Mouse (Mus musculus) lung, adult 2 months (tissue): ENCODE data around the gene 2010111I01Rik.
"Not testable (repeated sequence)": the region's sequence is repeated elsewhere in the genome, so short reads cannot be mapped to it uniquely, and the experiment has no call there.

Experiments used
- CTCF ChIP-seq: fragments of 200-500 bp; IDR thresholded peaks from 2 replicates; pipeline ENCODE4 v1.5.1; 2011; ENCODE audit warnings: mild to moderate bottlenecking, low read length, control low read depth; ENCODE audit not compliant: insufficient read depth
- POLR2A ChIP-seq: fragments of 200-500 bp; IDR thresholded peaks from 2 replicates; pipeline ENCODE4 v1.6.1; 2011; ENCODE audit warnings: low read depth, mild to moderate bottlenecking, control low read depth, low read length, borderline replicate concordance; ENCODE audit errors: extremely low read depth

DNA sequence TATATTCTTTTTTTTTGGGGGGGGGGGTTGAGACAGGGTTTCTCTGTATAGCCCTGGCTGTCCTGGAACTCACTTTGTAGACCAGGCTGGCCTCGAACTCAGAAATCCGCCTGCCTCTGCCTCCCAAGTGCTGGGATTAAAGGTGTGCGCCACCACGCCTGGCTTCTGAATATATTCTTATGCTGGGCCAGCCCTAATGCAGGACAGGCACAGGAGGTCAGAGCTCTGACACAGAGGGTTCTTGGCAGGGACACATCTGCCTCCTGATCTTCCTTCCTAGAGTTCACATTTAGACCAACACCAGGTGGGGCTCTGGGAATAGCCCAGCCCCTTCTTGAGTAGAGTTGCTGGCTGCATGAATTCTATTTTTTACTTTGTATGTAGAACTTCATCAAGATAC lies 350.4 kb downstream of the 2010111I01Rik start:
- TF ChIP-seq CTCF, POLR2A: not testable (repeated sequence)
